ENCODE assay signal across 30 mouse cellular contexts in the genomic region with DNA sequence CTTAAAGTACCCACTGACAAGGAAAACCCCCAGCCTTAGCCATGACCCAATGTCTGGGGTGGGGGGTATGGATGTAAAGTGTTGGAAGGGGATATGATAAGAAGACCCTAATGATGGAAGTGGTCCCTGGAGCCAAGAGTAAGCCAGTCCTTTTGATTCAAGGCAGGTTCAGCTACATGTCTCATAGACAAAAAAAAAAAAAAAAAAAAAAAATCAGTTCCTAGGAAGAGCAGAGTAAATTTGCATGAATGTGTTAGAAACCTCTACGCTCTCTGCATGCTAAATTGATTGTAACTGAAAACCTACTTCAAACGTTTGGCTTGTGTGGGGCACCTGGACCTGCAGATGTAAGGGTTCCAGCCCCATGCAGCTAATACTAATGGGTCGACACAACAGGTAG. TPM values are rescaled to one million over a fixed set of nuclear protein-coding genes. Genes with fewer than 3 reads are reported as not detected.
A peak's percentile ranks its signal among the peaks of the same experiment; 100 is the strongest.
DNase-seq lines count a peak whose midpoint lies in the region; ATAC-seq and TF ChIP-seq lines count a peak whose summit lies in the region.
"Had no signal": no experiment of that assay in that cellular context is flagged by ENCODE, and none has a peak within 500 bp of the region (broad histone marks: within the 10 kb centered on the region; RNA-seq: fewer than 3 reads in every experiment).

No protein-coding gene starts in this region.

- ATAC-seq in kidney, embryonic 15.5 days (replicated peaks; ENCODE audit: low FRiP score), result no peak
- ATAC-seq in midbrain, embryonic 11.5 days (ENCODE audit: low FRiP score), result no peak
- ATAC-seq in midbrain, postnatal 0 days (ENCODE audit: low FRiP score), result no peak
- no peak for ATAC-seq in monocyte, adult 5-6 weeks (replicated peaks; ENCODE audit: insufficient number of reproducible peaks, low FRiP score, low TSS enrichment, poor library complexity, severe bottlenecking)
- ATAC-seq: activated CD4-positive, CD25-positive, alpha-beta regulatory T cell, adult 4 months; forebrain, embryonic 14.5 days; hindbrain, embryonic 16.5 days had no signal

- H3K36me3 ChIP-seq in kidney, embryonic 15.5 days, result no peaks in the 10 kb centered on the region
- H3K36me3 ChIP-seq in midbrain, embryonic 11.5 days (ENCODE audit: control insufficient read depth, insufficient read depth, low read length), result no peaks in the 10 kb centered on the region
- no peaks in the 10 kb centered on the region for H3K36me3 ChIP-seq in midbrain, postnatal 0 days (ENCODE audit: insufficient read depth, low read length)
- H3K36me3 ChIP-seq in small intestine, adult 2 months (ENCODE audit: control insufficient read depth, insufficient read depth, low read length), result peaks cover 4% of the 10 kb centered on the region; the same call in 1 of the 2 replicates
- H3K36me3 ChIP-seq: embryonic facial prominence, embryonic 12.5 days; embryonic facial prominence, embryonic 15.5 days; heart, embryonic 15.5 days; hindbrain, embryonic 10.5 days; hindbrain, embryonic 13.5 days had no signal

- peaks cover 3% of the 10 kb centered on the region; the same call in 1 of the 2 replicates for H3K9me3 ChIP-seq in kidney, embryonic 15.5 days (replicated peaks)
- no peaks in the 10 kb centered on the region; the same call in 1 of the 2 replicates for H3K9me3 ChIP-seq in midbrain, embryonic 11.5 days (ENCODE audit: control insufficient read depth, low read length)
- H3K9me3 ChIP-seq in midbrain, postnatal 0 days (ENCODE audit: low read length), result no peaks in the 10 kb centered on the region
- H3K9me3 ChIP-seq: embryonic facial prominence, embryonic 12.5 days; embryonic facial prominence, embryonic 15.5 days; heart, embryonic 15.5 days; hindbrain, embryonic 10.5 days; hindbrain, embryonic 13.5 days had no signal

- H3K4me1 ChIP-seq in kidney, embryonic 15.5 days, result 0 out of 2 replicates have a peak, but pooled peaks cover 4% of the 10 kb centered on the region
- no peaks in the 10 kb centered on the region for H3K4me1 ChIP-seq in midbrain, embryonic 11.5 days (ENCODE audit: control insufficient read depth, insufficient read depth, low read length)
- H3K4me1 ChIP-seq in midbrain, postnatal 0 days (ENCODE audit: insufficient read depth, low read length), result no peaks in the 10 kb centered on the region
- H3K4me1 ChIP-seq in small intestine, adult 2 months (ENCODE audit: control insufficient read depth, insufficient read depth, insufficient read length, low read length), result peaks cover 10% of the 10 kb centered on the region
- H3K4me1 ChIP-seq: embryonic facial prominence, embryonic 12.5 days; embryonic facial prominence, embryonic 15.5 days; hindbrain, embryonic 10.5 days; hindbrain, embryonic 13.5 days had no signal

- TF ChIP-seq CTCF in midbrain, postnatal 0 days (IDR thresholded peaks at IDR 0.05), result no peak
- no peak for TF ChIP-seq CTCF in small intestine, adult 2 months (IDR thresholded peaks at IDR 0.05; ENCODE audit: extremely low read depth, insufficient read length, insufficient replicate concordance, low read depth, low read length)

- H3K9ac ChIP-seq in kidney, embryonic 15.5 days, result no peak overlapping the region
- no peak overlapping the region for H3K9ac ChIP-seq in midbrain, embryonic 11.5 days (ENCODE audit: low read length)
- H3K9ac ChIP-seq in midbrain, postnatal 0 days (replicated peaks; ENCODE audit: low read length, poor library complexity, severe bottlenecking), result no peak overlapping the region
- H3K9ac ChIP-seq: embryonic facial prominence, embryonic 12.5 days; embryonic facial prominence, embryonic 15.5 days; forebrain, postnatal 0 days; heart, embryonic 15.5 days; hindbrain, embryonic 13.5 days had no signal

- H3K27ac ChIP-seq in kidney, embryonic 15.5 days, result 0 out of 2 replicates have a peak overlapping the region, but pooled peaks have one; percentile 5
- no peak overlapping the region for H3K27ac ChIP-seq in midbrain, embryonic 11.5 days (ENCODE audit: low read depth, low read length)
- no peak overlapping the region for H3K27ac ChIP-seq in midbrain, postnatal 0 days (ENCODE audit: low read depth, low read length)
- H3K27ac ChIP-seq in small intestine, adult 2 months (ENCODE audit: insufficient read depth, low read depth, low read length), result no peak overlapping the region
- H3K27ac ChIP-seq: embryonic facial prominence, embryonic 12.5 days; embryonic facial prominence, embryonic 15.5 days; gastrocnemius, adult 2 months; heart, embryonic 15.5 days; hindbrain, embryonic 10.5 days; hindbrain, embryonic 13.5 days had no signal

- no peaks in the 10 kb centered on the region for H3K27me3 ChIP-seq in kidney, embryonic 15.5 days
- H3K27me3 ChIP-seq in midbrain, embryonic 11.5 days (ENCODE audit: control insufficient read depth, insufficient read depth, low read length), result no peaks in the 10 kb centered on the region
- 0 out of 2 replicates have a peak, but pooled peaks cover 3% of the 10 kb centered on the region for H3K27me3 ChIP-seq in midbrain, postnatal 0 days (ENCODE audit: insufficient read depth, low read length)
- H3K27me3 ChIP-seq in small intestine, adult 2 months (ENCODE audit: control insufficient read depth, insufficient read depth, low read length), result no peaks in the 10 kb centered on the region
- H3K27me3 ChIP-seq: embryonic facial prominence, embryonic 12.5 days; embryonic facial prominence, embryonic 15.5 days; heart, embryonic 15.5 days; hindbrain, embryonic 13.5 days had no signal

- DNase-seq in kidney, adult 18-20 months, result no peak
- DNase-seq in midbrain, embryonic 11.5 days (ENCODE audit: low spot score, missing footprints), result peak; percentile 67
- DNase-seq in midbrain, postnatal 0 days (ENCODE audit: low spot score), result no peak
- DNase-seq: adrenal gland, adult 8-10 months; adrenal gland, postnatal 36 days; B cell, adult 2 months; cerebellum, adult 11 months; cerebellum, adult 2 months; cerebellum, adult 9-11 months; cerebellum, postnatal 25 days; forebrain, postnatal 0 days; gastrocnemius, adult 2 months; gastrocnemius, postnatal 14 days; heart, adult 11 months; heart, postnatal 10 days; heart, postnatal 36 days had no signal

- 51% methylated on average over 3 of the region's 3 CpGs for WGBS in kidney, embryonic 15.5 days
- WGBS in midbrain, embryonic 11.5 days, result 69% methylated on average over 3 of the region's 3 CpGs
- 55% methylated on average over 3 of the region's 3 CpGs for WGBS in midbrain, postnatal 0 days
- WGBS in small intestine, adult 2 months, result 74% methylated on average over 3 of the region's 3 CpGs

- H3K4me2 ChIP-seq in kidney, embryonic 15.5 days, result no peak overlapping the region
- H3K4me2 ChIP-seq in midbrain, embryonic 11.5 days, result no peak overlapping the region
- H3K4me2 ChIP-seq in midbrain, postnatal 0 days (ENCODE audit: low read depth, low read length, poor library complexity, severe bottlenecking), result no peak overlapping the region
- H3K4me2 ChIP-seq: embryonic facial prominence, embryonic 12.5 days; embryonic facial prominence, embryonic 15.5 days; heart, embryonic 11.5 days; heart, embryonic 15.5 days; hindbrain, embryonic 13.5 days had no signal

- no peak overlapping the region for H3K4me3 ChIP-seq in kidney, embryonic 15.5 days (replicated peaks)
- H3K4me3 ChIP-seq in midbrain, embryonic 11.5 days (ENCODE audit: low read depth, low read length), result no peak overlapping the region
- H3K4me3 ChIP-seq in midbrain, postnatal 0 days (ENCODE audit: low read depth, low read length), result no peak overlapping the region
- peak overlapping the region; percentile 23; the same call in 1 of the 2 replicates for H3K4me3 ChIP-seq in small intestine, adult 2 months (ENCODE audit: low read depth, low read length)
- H3K4me3 ChIP-seq: embryonic facial prominence, embryonic 12.5 days; embryonic facial prominence, embryonic 15.5 days; gastrocnemius, adult 2 months; heart, embryonic 15.5 days; hindbrain, embryonic 10.5 days; hindbrain, embryonic 13.5 days had no signal

- TF ChIP-seq POLR2A in small intestine, adult 2 months (IDR thresholded peaks at IDR 0.05; ENCODE audit: low read depth, low read length), result no peak

RNA-seq across cellular contexts. Expression of a gene that starts 3.8 kb away (rescaled TPM):
- polyA plus RNA-seq in kidney, embryonic 15.5 days (2015; fragmentation: Nextera tagmentation; extraction: Ambion mirVana), result not detected in 2 replicates
- polyA plus RNA-seq in midbrain, embryonic 11.5 days (2014; fragmentation: Nextera tagmentation; extraction: Ambion mirVana), result not detected in 2 replicates
- not detected in 2 replicates for total RNA-seq in midbrain, postnatal 0 days (2014; rRNA removed)
- polyA plus RNA-seq in midbrain, postnatal 0 days (2015; fragmentation: Nextera tagmentation; extraction: Ambion mirVana), result 0.09 TPM in 1 of 2 replicates, not detected in the other
- polyA plus RNA-seq in small intestine, adult 2 months (2012; rRNA removed), result 156 and 346 TPM in 2 replicates
- not detected in 3 replicates for total RNA-seq in monocyte, adult 5-6 weeks (2017)
- total RNA-seq: common myeloid progenitor, adult 5-6 weeks; forebrain, postnatal 0 days had no signal
- polyA plus RNA-seq: activated CD4-positive, CD25-positive, alpha-beta regulatory T cell, adult 4 months; embryonic facial prominence, embryonic 12.5 days; embryonic facial prominence, embryonic 15.5 days; forebrain, embryonic 11.5 days; forebrain, embryonic 14.5 days; forebrain, postnatal 0 days; heart, embryonic 11.5 days; heart, embryonic 15.5 days; hindbrain, embryonic 10.5 days; hindbrain, embryonic 13.5 days; hindbrain, embryonic 16.5 days had no signal

RNA-seq across cellular contexts. Expression of a gene that starts 10.6 kb away (rescaled TPM):
- 104 and 111 TPM in 2 replicates for polyA plus RNA-seq in kidney, embryonic 15.5 days (2015; fragmentation: Nextera tagmentation; extraction: Ambion mirVana)
- polyA plus RNA-seq in midbrain, embryonic 11.5 days (2014; fragmentation: Nextera tagmentation; extraction: Ambion mirVana), result 73.1 and 75.0 TPM in 2 replicates
- total RNA-seq in midbrain, postnatal 0 days (2014; rRNA removed), result 43.6 and 48.6 TPM in 2 replicates
- 80.4 and 85.4 TPM in 2 replicates for polyA plus RNA-seq in midbrain, postnatal 0 days (2015; fragmentation: Nextera tagmentation; extraction: Ambion mirVana)
- polyA plus RNA-seq in small intestine, adult 2 months (2012; rRNA removed), result 36.9 and 39.4 TPM in 2 replicates
- total RNA-seq in monocyte, adult 5-6 weeks (2017), result 6.8 to 22.3 TPM (median 21.0 TPM) in 3 replicates

RNA-seq across cellular contexts. Expression of a gene that starts 12.7 kb away (rescaled TPM):
- 24.0 and 25.3 TPM in 2 replicates for polyA plus RNA-seq in kidney, embryonic 15.5 days (2015; fragmentation: Nextera tagmentation; extraction: Ambion mirVana)
- polyA plus RNA-seq in midbrain, embryonic 11.5 days (2014; fragmentation: Nextera tagmentation; extraction: Ambion mirVana), result 26.6 and 32.0 TPM in 2 replicates
- total RNA-seq in midbrain, postnatal 0 days (2014; rRNA removed), result 17.1 and 53.8 TPM in 2 replicates
- polyA plus RNA-seq in midbrain, postnatal 0 days (2015; fragmentation: Nextera tagmentation; extraction: Ambion mirVana), result 22.0 and 27.2 TPM in 2 replicates
- polyA plus RNA-seq in small intestine, adult 2 months (2012; rRNA removed), result 25.8 and 71.6 TPM in 2 replicates
- 0.96 to 6.9 TPM (median 4.4 TPM) in 3 replicates for total RNA-seq in monocyte, adult 5-6 weeks (2017)

RNA-seq across cellular contexts. Expression of a gene that starts 26.5 kb away (rescaled TPM):
- polyA plus RNA-seq in kidney, embryonic 15.5 days (2015; fragmentation: Nextera tagmentation; extraction: Ambion mirVana), result 6.1 and 7.8 TPM in 2 replicates
- polyA plus RNA-seq in midbrain, embryonic 11.5 days (2014; fragmentation: Nextera tagmentation; extraction: Ambion mirVana), result 0.19 and 0.40 TPM in 2 replicates
- total RNA-seq in midbrain, postnatal 0 days (2014; rRNA removed), result 0.49 TPM in 1 of 2 replicates, not detected in the other
- 0.48 and 0.77 TPM in 2 replicates for polyA plus RNA-seq in midbrain, postnatal 0 days (2015; fragmentation: Nextera tagmentation; extraction: Ambion mirVana)
- polyA plus RNA-seq in small intestine, adult 2 months (2012; rRNA removed), result 6.8 and 11.4 TPM in 2 replicates
- not detected in 3 replicates for total RNA-seq in monocyte, adult 5-6 weeks (2017)
- total RNA-seq: forebrain, postnatal 0 days had no signal
- polyA plus RNA-seq: forebrain, embryonic 14.5 days had no signal

RNA-seq across cellular contexts. Expression of a gene that starts 39.4 kb away (rescaled TPM):
- polyA plus RNA-seq in kidney, embryonic 15.5 days (2015; fragmentation: Nextera tagmentation; extraction: Ambion mirVana), result 18.5 and 19.6 TPM in 2 replicates
- 2.7 and 3.1 TPM in 2 replicates for polyA plus RNA-seq in midbrain, embryonic 11.5 days (2014; fragmentation: Nextera tagmentation; extraction: Ambion mirVana)
- 4.7 and 11.6 TPM in 2 replicates for total RNA-seq in midbrain, postnatal 0 days (2014; rRNA removed)
- polyA plus RNA-seq in midbrain, postnatal 0 days (2015; fragmentation: Nextera tagmentation; extraction: Ambion mirVana), result 4.1 and 4.2 TPM in 2 replicates
- 189 and 786 TPM in 2 replicates for polyA plus RNA-seq in small intestine, adult 2 months (2012; rRNA removed)
- not detected in 3 replicates for total RNA-seq in monocyte, adult 5-6 weeks (2017)
- polyA plus RNA-seq: activated CD4-positive, CD25-positive, alpha-beta regulatory T cell, adult 4 months had no signal

Comparison
In these comparisons a context has a peak if more than half of its experiments do, and no peak if none do; other contexts are left out.
1. RNA of a gene that starts 3.8 kb away (polyA plus RNA-seq): 156 to 346 TPM in small intestine, adult 2 months; 0.09 TPM in midbrain, postnatal 0 days, not detected in kidney, embryonic 15.5 days and not detected in midbrain, embryonic 11.5 days; every median in the first group is over 100 times any median in the second.